Mouse (Mus musculus): ENCODE measurements around the gene Nppc.

Nppc gene

GRCm38 (mm10) chr1:86670279-86671038 lies at the start of gene Nppc:
Gene Nppc, minus strand, starts transcription at chr1:86670571.
- in situ Hi-C loops (cut with MboI; ENCODE audit: low pct_unique_long_range_greater_than_20kb in 1 of 2, low sequenced_read_pairs in 2 of 2, unreplicated experiment in 1 of 2) = no loop called here

GRCm38 (mm10) chr1:86719391-86719790 lies 49.0 kb upstream of the Nppc start:
- in situ Hi-C loops (cut with MboI; ENCODE audit: low pct_unique_long_range_greater_than_20kb in 1 of 2, low sequenced_read_pairs in 2 of 2, unreplicated experiment in 1 of 2) = no loop called here

GRCm38 (mm10) chr1:86718190-86718589 lies 47.8 kb upstream of the Nppc start:
- in situ Hi-C loops (cut with MboI; ENCODE audit: low pct_unique_long_range_greater_than_20kb in 1 of 2, low sequenced_read_pairs in 2 of 2, unreplicated experiment in 1 of 2) = no loop called here

GRCm38 (mm10) chr1:86713054-86713453 lies 42.7 kb upstream of the Nppc start:
- in situ Hi-C loops (cut with MboI; ENCODE audit: low pct_unique_long_range_greater_than_20kb in 1 of 2, low sequenced_read_pairs in 2 of 2, unreplicated experiment in 1 of 2) = no loop called here

GRCm38 (mm10) chr1:86712045-86712444 lies 41.7 kb upstream of the Nppc start:
- in situ Hi-C loops (cut with MboI; ENCODE audit: low pct_unique_long_range_greater_than_20kb in 1 of 2, low sequenced_read_pairs in 2 of 2, unreplicated experiment in 1 of 2) = no loop called here

- in situ Hi-C loops (cut with MboI; ENCODE audit: low pct_unique_long_range_greater_than_20kb in 1 of 2, low sequenced_read_pairs in 2 of 2, unreplicated experiment in 1 of 2) = loop anchor here in 1 of 2 experiments (10.0 kb wide), 1 partner anchor 335 kb away; no protein-coding TSS in a partner anchor
These were observed 39.2 kb upstream of the Nppc start for GRCm38 (mm10) chr1:86709546-86709945.

- in situ Hi-C loops (cut with MboI; ENCODE audit: low pct_unique_long_range_greater_than_20kb in 1 of 2, low sequenced_read_pairs in 2 of 2, unreplicated experiment in 1 of 2) = loop anchor here in 1 of 2 experiments (10.0 kb wide), 1 partner anchor 339 kb away; no protein-coding TSS in a partner anchor
These were observed 35.1 kb upstream of the Nppc start for GRCm38 (mm10) chr1:86705461-86705860.

GRCm38 (mm10) chr1:86703965-86704326 lies 33.6 kb upstream of the Nppc start:
- in situ Hi-C loops (cut with MboI; ENCODE audit: low pct_unique_long_range_greater_than_20kb in 1 of 2, low sequenced_read_pairs in 2 of 2, unreplicated experiment in 1 of 2) = loop anchor here in 1 of 2 experiments (10.0 kb wide), 1 partner anchor 341 kb away; no protein-coding TSS in a partner anchor

GRCm38 (mm10) chr1:86703300-86703964 lies 33.1 kb upstream of the Nppc start, which contains the start of gene Dis3l2:
Gene Dis3l2, plus strand, starts transcription at chr1:86703808.
- in situ Hi-C loops (cut with MboI; ENCODE audit: low pct_unique_long_range_greater_than_20kb in 1 of 2, low sequenced_read_pairs in 2 of 2, unreplicated experiment in 1 of 2) = loop anchor here in 1 of 2 experiments (10.0 kb wide), 1 partner anchor 341 kb away; no protein-coding TSS in a partner anchor

- in situ Hi-C loops (cut with MboI; ENCODE audit: low pct_unique_long_range_greater_than_20kb in 1 of 2, low sequenced_read_pairs in 2 of 2, unreplicated experiment in 1 of 2) = loop anchor here in 1 of 2 experiments (10.0 kb wide), 1 partner anchor 344 kb away; no protein-coding TSS in a partner anchor
These were observed 30.0 kb upstream of the Nppc start for GRCm38 (mm10) chr1:86700367-86700766.

- in situ Hi-C loops (cut with MboI; ENCODE audit: low pct_unique_long_range_greater_than_20kb in 1 of 2, low sequenced_read_pairs in 2 of 2, unreplicated experiment in 1 of 2) = loop anchor here (10.0 to 25.0 kb wide), 2 partner anchors 345 to 363 kb away; no protein-coding TSS in a partner anchor
These were observed 29.2 kb upstream of the Nppc start for GRCm38 (mm10) chr1:86699346-86700136.

- in situ Hi-C loops (cut with MboI; ENCODE audit: low pct_unique_long_range_greater_than_20kb in 1 of 2, low sequenced_read_pairs in 2 of 2, unreplicated experiment in 1 of 2) = loop anchor here in 1 of 2 experiments (25.0 kb wide), 1 partner anchor 364 kb away; no protein-coding TSS in a partner anchor
These were observed 28.4 kb upstream of the Nppc start for GRCm38 (mm10) chr1:86698721-86699120.

GRCm38 (mm10) chr1:86696948-86697347 lies 26.6 kb upstream of the Nppc start:
- in situ Hi-C loops (cut with MboI; ENCODE audit: low pct_unique_long_range_greater_than_20kb in 1 of 2, low sequenced_read_pairs in 2 of 2, unreplicated experiment in 1 of 2) = loop anchor here in 1 of 2 experiments (25.0 kb wide), 1 partner anchor 365 kb away; no protein-coding TSS in a partner anchor

- in situ Hi-C loops (cut with MboI; ENCODE audit: low pct_unique_long_range_greater_than_20kb in 1 of 2, low sequenced_read_pairs in 2 of 2, unreplicated experiment in 1 of 2) = loop anchor here in 1 of 2 experiments (25.0 kb wide), 1 partner anchor 371 kb away; no protein-coding TSS in a partner anchor
These were observed 20.7 kb upstream of the Nppc start for GRCm38 (mm10) chr1:86691027-86691426.

- in situ Hi-C loops (cut with MboI; ENCODE audit: low pct_unique_long_range_greater_than_20kb in 1 of 2, low sequenced_read_pairs in 2 of 2, unreplicated experiment in 1 of 2) = loop anchor here in 1 of 2 experiments (25.0 kb wide), 1 partner anchor 375 kb away; no protein-coding TSS in a partner anchor
These were observed 16.9 kb upstream of the Nppc start for GRCm38 (mm10) chr1:86687236-86687635.

- in situ Hi-C loops (cut with MboI; ENCODE audit: low pct_unique_long_range_greater_than_20kb in 1 of 2, low sequenced_read_pairs in 2 of 2, unreplicated experiment in 1 of 2) = loop anchor here in 1 of 2 experiments (25.0 kb wide), 1 partner anchor 384 kb away; no protein-coding TSS in a partner anchor
These were observed 8.3 kb upstream of the Nppc start for GRCm38 (mm10) chr1:86678667-86679066.

- in situ Hi-C loops (cut with MboI; ENCODE audit: low pct_unique_long_range_greater_than_20kb in 1 of 2, low sequenced_read_pairs in 2 of 2, unreplicated experiment in 1 of 2) = loop anchor here in 1 of 2 experiments (25.0 kb wide), 1 partner anchor 385 kb away; no protein-coding TSS in a partner anchor
These were observed 7.3 kb upstream of the Nppc start for GRCm38 (mm10) chr1:86677624-86678023.

GRCm38 (mm10) chr1:86675126-86675525 lies 4.8 kb upstream of the Nppc start:
- in situ Hi-C loops (cut with MboI; ENCODE audit: low pct_unique_long_range_greater_than_20kb in 1 of 2, low sequenced_read_pairs in 2 of 2, unreplicated experiment in 1 of 2) = loop anchor here in 1 of 2 experiments (25.0 kb wide), 1 partner anchor 387 kb away; no protein-coding TSS in a partner anchor
